Mouse (Mus musculus): ENCODE measurements around the gene Olfr1272. TPM values are rescaled to one million over a fixed set of nuclear protein-coding genes. Genes with fewer than 3 reads are reported as not detected.

The Olfr1272 gene
- not detected for polyA plus RNA-seq (2017; shearing (Covaris generic))

DNA sequence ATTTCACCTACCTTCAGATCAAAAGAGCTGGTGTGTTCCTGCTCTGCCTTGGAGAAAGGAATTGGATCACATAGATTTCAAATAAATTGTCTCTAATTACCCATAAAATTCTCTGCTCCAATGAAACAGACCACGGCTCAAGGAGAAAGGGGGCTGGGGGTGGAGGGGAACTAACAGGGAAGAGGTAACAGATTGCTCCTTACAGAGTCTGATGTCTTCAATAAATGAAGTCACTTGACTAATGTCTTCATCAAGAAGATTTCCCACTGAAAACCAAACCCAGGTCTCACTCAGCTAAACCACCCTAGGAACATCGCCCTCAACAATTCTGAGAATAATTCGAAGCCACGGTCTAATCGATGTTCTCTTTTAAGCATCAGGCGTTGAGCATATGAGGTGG is at the start of gene Olfr1272:
TSS of gene Olfr1272 (minus strand) at position 101 of the 400 bp plus-strand sequence.

DNA sequence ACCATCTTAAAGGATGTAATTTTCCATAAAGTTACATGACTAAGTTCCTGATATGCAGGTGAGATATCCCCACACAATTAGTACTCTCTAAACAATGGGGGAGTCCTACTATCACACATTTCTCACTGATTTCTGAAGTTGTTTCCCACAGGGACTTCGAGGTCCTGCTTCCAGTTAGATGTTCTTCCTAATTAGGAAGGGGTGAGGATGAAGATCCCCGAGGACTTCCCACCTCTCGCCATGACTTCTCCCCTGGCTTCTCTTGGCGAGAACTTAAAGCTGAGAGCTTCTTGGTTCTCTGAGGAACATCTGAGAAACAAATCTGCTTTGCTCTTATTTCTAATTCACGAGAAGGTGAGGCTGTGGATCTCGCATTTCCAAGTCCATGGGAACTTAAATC is 29.3 kb upstream of the Olfr1272 start, which contains the start of gene Gm13769:
TSS of gene Gm13769 (plus strand) at position 301 of the 400 bp plus-strand sequence.

GRCm38 (mm10) chr2:90270932-90271331 is 21.7 kb downstream of the Olfr1272 start, which contains the start of gene Olfr1271:
TSS of gene Olfr1271 (minus strand) at chr2:90271032.

GRCm38 (mm10) chr2:90257492-90257891 is 35.1 kb downstream of the Olfr1272 start, which contains the start of gene Olfr142:
TSS of gene Olfr142 (minus strand) at chr2:90257592.

Other genes with a start within 250 kb of the Olfr1272 start
- gene Olfr140, start 229.2 kb downstream of the Olfr1272 start, polyA plus RNA-seq (2017; shearing (Covaris generic)), result not detected
- gene Olfr1269, start 171.4 kb downstream of the Olfr1272 start, polyA plus RNA-seq (2017; shearing (Covaris generic)), result not detected
- not detected for gene Olfr32, start 150.5 kb downstream of the Olfr1272 start, polyA plus RNA-seq (2017; shearing (Covaris generic))
- gene Olfr1270, start 139.8 kb downstream of the Olfr1272 start, polyA plus RNA-seq (2017; shearing (Covaris generic)), result not detected
- gene Olfr1506, start 68.3 kb downstream of the Olfr1272 start, polyA plus RNA-seq (2017; shearing (Covaris generic)), result not detected
- not detected for gene Olfr142, start 35.2 kb downstream of the Olfr1272 start, polyA plus RNA-seq (2017; shearing (Covaris generic))
- gene Olfr1271, start 21.8 kb downstream of the Olfr1272 start, polyA plus RNA-seq (2017; shearing (Covaris generic)), result not detected
- not detected for gene Gm13769, start 29.4 kb upstream of the Olfr1272 start, polyA plus RNA-seq (2017; shearing (Covaris generic))
- gene Olfr1274-ps, start 105.8 kb upstream of the Olfr1272 start, polyA plus RNA-seq (2017; shearing (Covaris generic)), result not detected

All from naive thymus-derived CD4-positive, alpha-beta T cell, adult 5 months (primary cell).